Mouse (Mus musculus) heart, postnatal 25 days (tissue): ENCODE results near the gene Fkbp6. TPM values are rescaled to one million over a fixed set of nuclear protein-coding genes. Genes with fewer than 3 reads are reported as not detected.

ENCODE experiments used
- DNase-seq: peaks from one replicate; pipeline ENCODE4 v3.0.0; 2022; ENCODE audit warnings: low spot score
- intact Hi-C: fragments of 180-260 bp; cut with DNase I; formaldehyde crosslinking; loops from one replicate; pipeline ENCODE4 v1.15.1; 2025
- total RNA-seq, 2 experiments: library from RNA; stranded (reverse); gene quantifications; 2 replicates each; pipeline ENCODE4 v1.2.3; 2021

Fkbp6 gene
- total RNA-seq, 2 experiments from 2014 or later: 0.31 to 1.1 TPM

GRCm38 (mm10) chr5:135357556-135357955, 7.7 kb upstream of the Fkbp6 start:
- DNase-seq: peak; percentile 33
- intact Hi-C loops: no loop called here

GRCm38 (mm10) chr5:135356090-135356489, 6.2 kb upstream of the Fkbp6 start:
- intact Hi-C loops: no loop called here
- no peak for DNase-seq

- DNase-seq: no peak
- intact Hi-C loops: no loop called here
These were observed 3.7 kb upstream of the Fkbp6 start for GRCm38 (mm10) chr5:135353564-135353963.

- intact Hi-C loops: no loop called here
- no peak for DNase-seq
These were observed 3.2 kb upstream of the Fkbp6 start, which contains the start of gene Trim50 for GRCm38 (mm10) chr5:135352995-135353394. Gene Trim50 (plus strand): TSS chr5:135353295.

GRCm38 (mm10) chr5:135351606-135352005, 1.8 kb upstream of the Fkbp6 start:
- intact Hi-C loops: no loop called here
- no peak for DNase-seq

GRCm38 (mm10) chr5:135347511-135348011, 2.3 kb downstream of the Fkbp6 start:
- intact Hi-C loops: no loop called here
- DNase-seq: no peak

GRCm38 (mm10) chr5:135346430-135346829, 3.4 kb downstream of the Fkbp6 start:
- intact Hi-C loops: no loop called here
- no peak for DNase-seq

GRCm38 (mm10) chr5:135345989-135346388, 3.9 kb downstream of the Fkbp6 start:
- intact Hi-C loops: no loop called here
- DNase-seq: no peak

GRCm38 (mm10) chr5:135337575-135337974, 12.3 kb downstream of the Fkbp6 start:
- DNase-seq: no peak
- intact Hi-C loops: no loop called here

- intact Hi-C loops: no loop called here
- DNase-seq: no peak
These were observed 18.7 kb downstream of the Fkbp6 start for GRCm38 (mm10) chr5:135331161-135331560.

- DNase-seq: no peak
- intact Hi-C loops: no loop called here
These were observed 19.6 kb downstream of the Fkbp6 start for GRCm38 (mm10) chr5:135330201-135330600.

GRCm38 (mm10) chr5:135329471-135329870, 20.4 kb downstream of the Fkbp6 start:
- intact Hi-C loops: no loop called here
- no peak for DNase-seq

GRCm38 (mm10) chr5:135326121-135326659, 23.7 kb downstream of the Fkbp6 start:
- intact Hi-C loops: no loop called here
- DNase-seq: no peak

- intact Hi-C loops: no loop called here
- no peak for DNase-seq
These were observed 27.6 kb downstream of the Fkbp6 start for GRCm38 (mm10) chr5:135322197-135322596.

- no peak for DNase-seq
- intact Hi-C loops: no loop called here
These were observed 30.0 kb downstream of the Fkbp6 start for GRCm38 (mm10) chr5:135319856-135320255.

- intact Hi-C loops: no loop called here
- no peak for DNase-seq
These were observed 33.7 kb downstream of the Fkbp6 start for GRCm38 (mm10) chr5:135316177-135316576.

- intact Hi-C loops: no loop called here
These were observed 43.4 kb downstream of the Fkbp6 start for GRCm38 (mm10) chr5:135306321-135306965.

GRCm38 (mm10) chr5:135302454-135302853, 47.4 kb downstream of the Fkbp6 start:
- intact Hi-C loops: no loop called here
- no peak for DNase-seq

More at GRCm38 (mm10) chr5:135306321-135306965, 43.4 kb downstream of the Fkbp6 start:
- no peak for DNase-seq

- intact Hi-C loops: no loop called here
- no peak for DNase-seq
These were observed 47.9 kb downstream of the Fkbp6 start for GRCm38 (mm10) chr5:135301916-135302315.

GRCm38 (mm10) chr5:135292001-135292400, 57.8 kb downstream of the Fkbp6 start:
- intact Hi-C loops: no loop called here
- DNase-seq: no peak

- intact Hi-C loops: no loop called here
- no peak for DNase-seq
These were observed 58.7 kb downstream of the Fkbp6 start for GRCm38 (mm10) chr5:135291193-135291592.

GRCm38 (mm10) chr5:135290703-135291102, 59.1 kb downstream of the Fkbp6 start:
- intact Hi-C loops: no loop called here

More at GRCm38 (mm10) chr5:135290703-135291102, 59.1 kb downstream of the Fkbp6 start:
- no peak for DNase-seq
